Mouse (Mus musculus): Measurements from ENCODE around the gene Jazf1.
A peak's percentile ranks its signal among the peaks of the same experiment; 100 is the strongest.

Jazf1 gene

GRCm38 (mm10) chr6:52851975-52852374 lies 216.5 kb downstream of the Jazf1 start:
- DNase-seq (ENCODE audit: low read depth, low spot score): peak; percentile 35

DNA sequence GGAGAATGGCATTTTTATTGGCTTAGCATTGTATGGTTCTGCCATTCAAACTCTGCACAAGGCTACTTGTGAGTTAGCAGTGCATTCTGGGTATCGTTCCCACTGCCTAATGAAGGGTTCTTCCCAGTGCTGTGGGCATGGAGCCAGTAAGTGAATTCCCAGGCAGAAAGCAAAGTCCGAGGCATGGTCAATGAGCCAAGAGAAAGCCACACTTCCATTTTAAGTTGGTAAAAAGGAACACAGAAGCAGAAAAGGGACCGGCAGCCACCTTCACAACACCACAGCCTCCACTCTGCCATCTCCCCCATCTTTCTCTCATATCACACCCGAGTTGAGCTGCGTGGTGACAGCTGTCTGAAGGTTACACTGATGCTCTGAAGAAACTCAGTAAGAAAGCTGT lies 217.4 kb downstream of the Jazf1 start:
- no peak for DNase-seq (ENCODE audit: low read depth, low spot score)

DNA sequence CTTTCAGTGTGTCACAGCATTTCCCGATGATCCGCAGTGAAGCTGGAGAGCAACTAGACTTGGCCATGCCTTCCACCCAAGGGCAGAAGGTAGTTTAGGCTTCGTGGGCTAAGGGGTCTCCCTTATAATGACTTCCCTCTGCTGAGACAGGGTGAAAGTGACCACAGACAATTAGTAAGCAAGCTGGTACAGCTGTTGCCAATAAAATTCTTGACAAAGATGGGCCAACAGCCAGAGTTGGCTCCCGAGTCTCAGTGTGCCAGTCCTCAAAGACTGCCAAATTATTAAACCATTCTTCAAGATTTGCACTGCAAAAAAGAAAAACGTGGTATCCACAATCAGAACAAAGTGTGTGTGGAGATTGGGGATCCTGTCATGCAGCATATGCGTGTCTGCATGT lies 220.2 kb downstream of the Jazf1 start:
- no peak for DNase-seq (ENCODE audit: low read depth, low spot score)

DNA sequence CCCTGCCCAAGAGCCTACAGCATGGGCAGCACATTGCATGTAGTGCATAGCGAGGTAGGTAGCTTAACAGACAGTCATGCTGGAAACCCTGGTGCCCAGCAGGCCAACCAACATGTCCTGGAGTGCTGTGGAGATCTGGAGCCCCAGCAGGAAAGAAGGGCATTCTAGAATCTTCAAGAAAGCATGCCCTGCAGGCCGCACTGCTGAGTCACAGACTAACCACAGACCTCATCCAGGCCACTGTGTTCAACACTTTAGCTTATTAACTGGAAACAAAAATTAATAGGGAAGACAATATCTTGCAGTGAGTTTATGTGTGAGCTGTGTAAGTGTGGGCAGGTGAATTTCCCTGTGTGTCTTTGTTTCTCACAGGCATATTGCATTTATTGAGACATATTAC lies 222.1 kb downstream of the Jazf1 start:
- no peak for DNase-seq (ENCODE audit: low read depth, low spot score)

GRCm38 (mm10) chr6:52844741-52845140 lies 223.7 kb downstream of the Jazf1 start:
- DNase-seq (ENCODE audit: low read depth, low spot score): no peak

DNA sequence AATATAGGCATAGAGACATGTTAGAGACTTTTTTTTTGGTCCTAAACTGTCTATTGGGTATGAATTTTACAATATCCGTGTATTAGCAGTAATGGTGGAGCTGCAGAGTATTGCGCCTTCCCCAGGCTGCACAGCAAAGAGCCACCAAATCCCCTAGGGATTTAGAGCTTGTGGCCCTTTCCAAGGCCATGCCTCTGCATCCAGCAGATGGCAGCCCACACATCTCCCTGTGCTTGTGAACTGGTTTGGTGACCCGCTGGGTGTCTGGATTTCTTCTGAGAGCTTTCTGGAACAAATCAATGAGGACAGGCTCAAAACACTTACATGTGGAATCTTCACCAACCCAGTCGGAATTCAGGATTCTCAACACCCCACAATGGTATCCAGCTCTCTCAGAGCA lies 225.4 kb downstream of the Jazf1 start:
- no peak for DNase-seq (ENCODE audit: low read depth, low spot score)

DNA sequence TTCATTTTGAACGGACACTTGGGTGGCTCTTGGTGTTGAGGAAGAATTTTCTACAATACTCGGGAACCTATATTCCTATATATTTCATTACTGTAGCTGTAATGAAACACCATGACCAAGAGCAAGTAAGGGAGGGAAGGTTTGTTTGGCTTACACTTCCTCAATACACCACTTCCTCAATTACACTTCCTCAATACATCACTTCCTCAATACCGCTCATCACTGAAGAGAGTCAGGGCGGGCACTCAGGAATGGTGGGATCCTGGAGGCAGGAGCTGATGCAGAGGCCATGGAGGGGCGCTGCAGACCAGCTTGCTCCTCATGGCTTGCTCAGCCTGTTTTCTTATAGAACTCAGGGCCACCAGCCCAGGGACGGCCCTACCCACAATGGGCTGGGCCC lies 225.8 kb downstream of the Jazf1 start:
- DNase-seq (ENCODE audit: low read depth, low spot score): no peak

DNA sequence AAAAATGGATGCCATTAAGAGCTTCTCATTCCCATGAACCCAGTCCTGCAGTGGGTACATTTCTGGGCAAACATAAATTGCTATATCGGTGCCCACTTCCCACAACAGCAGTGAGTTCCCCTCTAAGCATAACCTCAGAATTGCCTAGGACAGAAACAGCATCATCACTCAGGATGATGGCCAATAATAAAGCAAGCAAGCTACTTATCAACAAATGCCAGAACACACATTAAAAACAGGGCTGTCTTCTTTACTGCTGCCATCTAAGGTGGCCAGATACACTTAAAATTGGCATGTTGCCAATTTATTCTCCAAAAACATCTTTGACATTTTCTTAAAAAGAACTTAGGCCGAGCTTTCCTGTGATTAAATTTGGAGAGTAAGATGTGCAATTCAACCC lies 226.8 kb downstream of the Jazf1 start:
- DNase-seq (ENCODE audit: low read depth, low spot score): no peak

- DNase-seq (ENCODE audit: low read depth, low spot score): no peak
These were observed 227.8 kb downstream of the Jazf1 start for GRCm38 (mm10) chr6:52840589-52841044.

- DNase-seq (ENCODE audit: low read depth, low spot score): peak; percentile 98
These were observed 229.7 kb downstream of the Jazf1 start for GRCm38 (mm10) chr6:52838691-52839090.

DNA sequence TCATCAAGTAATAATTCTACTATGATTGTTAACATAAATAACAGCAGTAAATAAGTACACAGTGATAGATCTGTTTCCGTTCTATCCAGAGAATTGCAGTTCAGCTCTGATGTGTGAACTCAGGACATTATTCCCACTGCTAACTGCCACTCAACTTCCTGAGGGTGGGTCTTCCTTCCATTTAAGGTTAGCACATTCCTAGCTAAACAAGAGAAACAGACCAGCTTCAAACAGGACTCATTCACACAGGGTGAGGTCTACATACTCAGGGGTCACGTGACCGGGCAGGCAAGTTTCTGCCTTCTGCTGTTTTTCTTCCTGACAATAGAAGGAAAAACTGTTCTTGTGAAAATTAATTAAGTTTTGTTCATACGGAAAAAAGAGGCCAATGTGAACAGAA lies 230.6 kb downstream of the Jazf1 start:
- DNase-seq (ENCODE audit: low read depth, low spot score): peak; percentile 35

- DNase-seq (ENCODE audit: low read depth, low spot score): peak; percentile 37
These were observed 232.1 kb downstream of the Jazf1 start for GRCm38 (mm10) chr6:52836201-52836950.

- no peak for DNase-seq (ENCODE audit: low read depth, low spot score)
These were observed 240.6 kb downstream of the Jazf1 start for GRCm38 (mm10) chr6:52827752-52828277.

DNA sequence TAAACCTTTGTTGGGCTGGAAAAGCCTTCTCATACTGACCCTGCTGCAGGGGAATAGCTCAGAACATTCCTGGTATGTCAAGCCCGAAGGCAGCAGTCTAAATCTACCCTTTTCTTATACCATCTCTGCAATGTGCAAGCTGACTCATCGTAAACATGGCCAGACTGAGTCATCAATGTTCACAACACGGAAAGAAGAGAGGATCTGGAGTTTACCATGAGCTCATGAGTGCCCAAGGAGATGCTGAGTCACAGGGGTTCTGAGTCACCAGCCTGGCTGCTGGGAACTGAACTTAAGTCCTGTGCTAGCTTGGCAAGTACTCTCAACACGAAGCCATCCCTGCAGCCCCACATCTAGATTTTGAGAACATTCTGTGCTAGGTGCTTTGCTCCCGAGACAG lies 242.9 kb downstream of the Jazf1 start:
- DNase-seq (ENCODE audit: low read depth, low spot score): no peak

DNA sequence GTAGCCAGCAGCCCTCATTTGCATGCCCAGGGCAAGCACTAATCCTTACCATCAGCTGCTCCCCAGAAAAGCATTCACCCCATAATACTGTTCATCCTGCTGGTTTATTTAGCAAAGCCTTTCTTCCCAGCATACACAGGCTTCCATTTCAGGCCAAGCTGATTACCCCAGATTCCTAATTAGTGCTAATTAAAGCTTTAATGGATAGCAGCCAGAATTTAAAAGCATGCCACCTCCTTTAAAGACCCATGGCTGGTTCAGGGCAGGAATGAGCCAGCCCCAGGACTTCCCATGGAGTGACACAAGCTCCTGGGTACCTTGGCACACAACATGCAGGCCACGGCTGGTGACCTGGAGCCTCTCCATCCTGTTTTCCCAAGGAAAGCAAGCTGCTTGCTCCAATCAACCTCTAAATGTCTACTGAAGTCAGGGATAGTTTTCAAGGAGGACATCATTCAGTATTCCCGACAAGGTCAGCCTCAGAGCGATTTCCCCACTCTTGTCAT lies 243.4 kb downstream of the Jazf1 start:
- DNase-seq (ENCODE audit: low read depth, low spot score): peak; percentile 60

DNA sequence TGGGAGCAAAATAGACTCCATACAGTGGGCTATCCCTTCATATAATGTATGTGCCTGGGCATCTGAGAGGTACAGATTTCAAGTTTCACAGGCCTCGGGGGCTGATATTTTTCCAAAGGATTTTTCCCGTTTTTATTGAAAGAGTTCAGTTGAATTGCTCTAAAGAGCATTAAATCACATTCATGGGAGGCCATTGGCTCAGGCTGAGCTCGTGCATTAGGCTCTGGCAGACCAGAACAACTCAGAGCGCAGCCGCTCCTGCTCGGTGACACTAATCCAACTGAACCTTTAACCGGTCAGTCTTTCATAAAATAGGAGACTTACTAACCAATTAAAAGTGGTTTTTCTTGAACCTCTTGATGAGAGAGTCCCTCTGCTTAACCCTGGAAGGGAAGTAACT lies 245.4 kb downstream of the Jazf1 start:
- DNase-seq (ENCODE audit: low read depth, low spot score): no peak

- no peak for DNase-seq (ENCODE audit: low read depth, low spot score)
These were observed 245.8 kb downstream of the Jazf1 start for GRCm38 (mm10) chr6:52822625-52823024.

GRCm38 (mm10) chr6:52819353-52819752 lies 249.1 kb downstream of the Jazf1 start:
- DNase-seq (ENCODE audit: low read depth, low spot score): no peak

- DNase-seq (ENCODE audit: low read depth, low spot score): no peak
These were observed 250.4 kb downstream of the Jazf1 start for GRCm38 (mm10) chr6:52818041-52818440.

DNA sequence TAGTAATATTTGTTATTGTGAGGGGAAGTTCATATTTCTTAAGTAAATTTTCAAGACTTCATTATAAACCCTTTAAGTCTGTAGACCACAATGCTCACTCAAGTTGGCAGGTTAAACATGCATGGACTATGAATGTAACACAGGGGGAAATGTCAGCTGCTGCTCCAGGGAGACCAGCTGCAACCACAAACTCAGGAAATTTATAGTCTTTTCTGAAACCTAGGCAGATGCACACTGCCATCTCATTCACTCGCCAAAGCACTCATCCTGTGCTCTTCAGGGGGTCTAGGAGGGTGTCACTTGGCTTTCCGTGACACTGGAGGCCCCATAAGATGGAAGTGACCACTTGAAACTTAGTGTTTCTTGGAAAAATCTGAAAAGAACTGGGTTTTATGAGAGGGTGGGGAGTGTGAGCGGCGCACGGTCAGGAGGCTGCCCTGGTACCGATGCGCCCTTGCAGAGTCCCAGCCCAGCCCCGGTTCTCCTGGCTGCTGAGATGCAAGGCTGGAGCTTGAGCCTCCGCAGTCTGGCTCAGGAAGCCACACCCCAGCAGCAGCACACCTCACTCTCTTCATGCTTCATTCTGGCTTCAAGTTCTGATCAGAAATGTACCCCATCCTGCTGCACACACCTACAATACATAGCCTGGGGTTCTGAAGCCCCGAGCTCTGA lies 251.1 kb downstream of the Jazf1 start:
- DNase-seq (ENCODE audit: low read depth, low spot score): no peak

DNA sequence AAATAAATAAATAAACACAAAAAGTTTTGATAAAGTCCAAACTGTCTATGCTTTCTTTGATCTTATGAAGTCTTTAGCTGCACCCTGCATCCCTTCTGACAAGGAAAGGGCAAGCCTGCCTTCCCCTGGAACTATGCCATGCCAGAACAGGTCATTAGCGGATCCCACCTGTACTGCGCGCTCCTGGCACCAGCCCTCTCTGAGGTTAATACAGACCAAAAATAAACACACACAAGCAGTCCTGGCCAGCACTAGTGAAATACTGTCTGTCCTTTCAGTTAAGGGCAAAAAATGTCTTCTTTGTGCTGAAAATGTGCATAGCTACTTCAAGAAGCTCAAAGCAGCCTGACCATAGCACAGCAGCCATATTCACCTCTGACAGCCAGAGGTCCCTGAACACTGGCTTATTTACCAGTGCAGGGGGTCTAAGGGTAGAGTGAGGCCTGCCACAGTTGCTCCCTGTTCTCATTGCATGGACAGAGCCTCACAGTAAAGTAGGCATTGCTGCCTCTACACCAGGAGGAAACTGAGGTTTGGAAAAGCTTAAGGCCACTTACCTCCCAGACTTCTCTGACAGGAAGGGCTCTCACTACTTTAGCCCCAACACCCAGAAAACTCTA lies 263.1 kb downstream of the Jazf1 start:
- no peak for DNase-seq (ENCODE audit: low read depth, low spot score)

GRCm38 (mm10) chr6:52802181-52802580 lies 266.2 kb downstream of the Jazf1 start:
- DNase-seq (ENCODE audit: low read depth, low spot score): peak; percentile 48
